Mouse (Mus musculus) spleen, adult 2 months (tissue): ENCODE measurements around the gene Atxn7l3.

Source experiments
- CTCF ChIP-seq: fragments of 200-500 bp; IDR thresholded peaks from 2 replicates; pipeline ENCODE4 v1.5.1; 2011; ENCODE audit warnings: mild to moderate bottlenecking, inconsistent platforms; ENCODE audit not compliant: insufficient read depth, insufficient read length, insufficient replicate concordance; ENCODE audit errors: extremely low read depth
- POLR2A ChIP-seq: fragments of 200-500 bp; IDR thresholded peaks from 2 replicates; pipeline ENCODE4 v1.6.1; 2011; ENCODE audit warnings: low read depth, low read length, inconsistent platforms

GRCm38 (mm10) chr11:102279595-102279994 is 16.8 kb downstream of the Atxn7l3 start:
- TF ChIP-seq CTCF (no peak), POLR2A (no peak)
